In the genomic region with DNA sequence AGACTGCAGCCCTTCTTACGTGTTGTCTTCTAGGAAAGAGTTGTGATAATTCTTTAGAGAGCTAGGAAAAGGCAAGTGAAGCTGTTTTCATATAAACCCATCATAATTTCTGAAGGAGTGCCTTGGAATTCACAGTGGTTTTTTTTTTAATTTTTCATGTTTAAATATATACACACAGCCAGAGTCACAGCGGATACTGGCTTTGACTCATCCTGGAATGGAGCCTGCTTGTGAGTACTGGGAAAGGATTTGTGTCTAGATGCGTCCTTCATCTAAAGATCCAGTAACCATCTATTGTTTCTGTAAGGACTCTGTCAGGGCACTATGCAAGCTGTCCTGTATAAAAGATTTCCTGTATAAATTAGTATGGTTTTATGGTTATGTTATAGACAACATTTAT, we compare ENCODE assay signal across 21 mouse cellular contexts. TPM values are rescaled to one million over a fixed set of nuclear protein-coding genes. Genes with fewer than 3 reads are reported as not detected.
"Had no signal": no experiment of that assay in that cellular context is flagged by ENCODE, and none has a peak within 500 bp of the region (broad histone marks: within the 10 kb centered on the region; RNA-seq: fewer than 3 reads in every experiment).

No protein-coding gene starts in this region.

- H3K4me3 ChIP-seq: intestine, embryonic 15.5 days; kidney, embryonic 15.5 days; layer of hippocampus, adult 2 months; limb, embryonic 10.5 days; limb, embryonic 13.5 days; liver, embryonic 12.5 days; liver, embryonic 15.5 days; midbrain, embryonic 12.5 days; midbrain, embryonic 15.5 days; myocyte; stomach, embryonic 15.5 days had no signal

- H3K9ac ChIP-seq: intestine, embryonic 15.5 days; kidney, embryonic 15.5 days; limb, embryonic 13.5 days; liver, embryonic 12.5 days; liver, embryonic 15.5 days; midbrain, embryonic 12.5 days; midbrain, embryonic 15.5 days; stomach, embryonic 15.5 days had no signal

- H3K4me2 ChIP-seq: intestine, embryonic 15.5 days; kidney, embryonic 15.5 days; limb, embryonic 13.5 days; liver, embryonic 12.5 days; liver, embryonic 15.5 days; midbrain, embryonic 12.5 days; midbrain, embryonic 15.5 days; stomach, embryonic 15.5 days had no signal

- H3K4me1 ChIP-seq: intestine, embryonic 15.5 days; kidney, embryonic 15.5 days; limb, embryonic 10.5 days; limb, embryonic 13.5 days; liver, embryonic 12.5 days; liver, embryonic 15.5 days; midbrain, embryonic 12.5 days; midbrain, embryonic 15.5 days; stomach, embryonic 15.5 days had no signal

- ATAC-seq: intestine, embryonic 15.5 days; liver, embryonic 12.5 days; midbrain, embryonic 15.5 days had no signal

- H3K9me3 ChIP-seq: intestine, embryonic 15.5 days; kidney, embryonic 15.5 days; limb, embryonic 10.5 days; limb, embryonic 13.5 days; liver, embryonic 12.5 days; liver, embryonic 15.5 days; midbrain, embryonic 12.5 days; midbrain, embryonic 15.5 days; stomach, embryonic 15.5 days had no signal

- H3K36me3 ChIP-seq: intestine, embryonic 15.5 days; kidney, embryonic 15.5 days; limb, embryonic 10.5 days; limb, embryonic 13.5 days; liver, embryonic 12.5 days; liver, embryonic 15.5 days; midbrain, embryonic 12.5 days; midbrain, embryonic 15.5 days; stomach, embryonic 15.5 days had no signal

- DNase-seq: kidney, adult 11 months; kidney, adult 8-10 months; kidney, postnatal 25 days; liver; lung, adult 18-20 months; right cerebral cortex, postnatal 25 days; spleen, adult 18-20 months; thymus, adult 18-20 months; thymus, postnatal 36 days had no signal

- H3K27ac ChIP-seq: intestine, embryonic 15.5 days; kidney, embryonic 15.5 days; layer of hippocampus, adult 2 months; limb, embryonic 10.5 days; limb, embryonic 13.5 days; liver, embryonic 12.5 days; liver, embryonic 15.5 days; macrophage; midbrain, embryonic 12.5 days; midbrain, embryonic 15.5 days; stomach, embryonic 15.5 days had no signal

- H3K27me3 ChIP-seq: intestine, embryonic 15.5 days; kidney, embryonic 15.5 days; limb, embryonic 13.5 days; liver, embryonic 12.5 days; liver, embryonic 15.5 days; midbrain, embryonic 12.5 days; midbrain, embryonic 15.5 days; stomach, embryonic 15.5 days had no signal

RNA-seq across cellular contexts. Expression of a gene that starts 52.1 kb away (rescaled TPM):
- polyA plus RNA-seq: kidney, embryonic 15.5 days; limb, embryonic 10.5 days; midbrain, embryonic 12.5 days; midbrain, embryonic 15.5 days; myocyte had no signal
